Mouse (Mus musculus) forebrain, embryonic 16.5 days (tissue): ENCODE measurements around the gene St3gal5. TPM values are rescaled to one million over a fixed set of nuclear protein-coding genes. Genes with fewer than 3 reads are reported as not detected.
A peak's percentile ranks its signal among the peaks of the same experiment; 100 is the strongest.

Experiments used
- ATAC-seq: fragments of 200-750 bp; cut with Nextera tagmentation; 2 replicates; pipeline ENCODE4 v1.8.0; 2017; ENCODE audit warnings: mild to moderate bottlenecking, moderate library complexity
- H3K27ac ChIP-seq: fragments of 300-500 bp; sonication (generic); 2 replicates; pipeline ENCODE4 v1.5.1; 2014; ENCODE audit warnings: low read length, control low read depth
- H3K27me3 ChIP-seq: fragments of 300-500 bp; sonication (generic); replicated peaks from 2 replicates; pipeline ENCODE4 v1.6.1; 2014; ENCODE audit warnings: low read length; ENCODE audit not compliant: control insufficient read depth, insufficient read depth
- H3K36me3 ChIP-seq: fragments of 300-500 bp; sonication (generic); 2 replicates; pipeline ENCODE4 v1.6.1; 2014; ENCODE audit not compliant: control insufficient read depth, insufficient read depth
- H3K4me1 ChIP-seq: fragments of 300-500 bp; sonication (generic); replicated peaks from 2 replicates; pipeline ENCODE4 v1.6.1; 2014; ENCODE audit warnings: low read length; ENCODE audit not compliant: control insufficient read depth, insufficient read depth
- H3K4me2 ChIP-seq: fragments of 300-500 bp; sonication (generic); 2 replicates; pipeline ENCODE4 v1.6.1; 2014; ENCODE audit warnings: mild to moderate bottlenecking, low read length, control low read depth
- H3K4me3 ChIP-seq: fragments of 300-500 bp; sonication (generic); replicated peaks from 2 replicates; pipeline ENCODE4 v1.5.1; 2014; ENCODE audit warnings: mild to moderate bottlenecking, low read length, control low read depth
- H3K9ac ChIP-seq: fragments of 300-500 bp; sonication (generic); replicated peaks from 2 replicates; pipeline ENCODE4 v1.6.1; 2014; ENCODE audit warnings: low read depth, low read length, control low read depth
- H3K9me3 ChIP-seq: fragments of 300-500 bp; sonication (generic); 2 replicates; pipeline ENCODE4 v1.6.1; 2016; ENCODE audit warnings: low read length; ENCODE audit not compliant: control insufficient read depth
- WGBS: fragments of 180-500 bp; shearing (Covaris S2); extraction: QIAGEN DNeasy Blood & Tissue Kit; methylation state at CpG from one replicate; pipeline ENCODE4 v1.1.7; 2014; 5-methylcytosine and 5-hydroxymethylcytosine counted together
- polyA plus RNA-seq: library from polyadenylated mRNA; unstranded; fragments of >200 nt; fragmentation: Nextera tagmentation; extraction: Ambion mirVana; gene quantifications from 2 replicates; pipeline ENCODE4 v1.2.1, GENCODE M21; 2015

The St3gal5 gene
- polyA plus RNA-seq, 1 experiment from 2014 or later: 52.9 TPM

- no peaks in the 10 kb centered on the region for H3K4me1 ChIP-seq
- H3K4me2 ChIP-seq: no peak overlapping the region
- H3K36me3 ChIP-seq: no peaks in the 10 kb centered on the region
- no peak overlapping the region for H3K9ac ChIP-seq
- no peaks in the 10 kb centered on the region for H3K27me3 ChIP-seq
- H3K27ac ChIP-seq: no peak overlapping the region
- ATAC-seq: no peak
- 86% methylated on average over 3 of the region's 3 CpGs for WGBS
- H3K9me3 ChIP-seq: no peaks in the 10 kb centered on the region
- no peak overlapping the region for H3K4me3 ChIP-seq
These were observed 63.6 kb downstream of the St3gal5 start for GRCm38 (mm10) chr6:72160991-72161390.

- Histone ChIP-seq H3K27ac (no peak overlapping the region), H3K9ac (no peak overlapping the region), H3K36me3 (no peaks in the 10 kb centered on the region), H3K4me3 (no peak overlapping the region), H3K9me3 (no peaks in the 10 kb centered on the region), H3K27me3 (no peaks in the 10 kb centered on the region), H3K4me2 (no peak overlapping the region), H3K4me1 (no peaks in the 10 kb centered on the region)
- 90% methylated on average over 5 of the region's 5 CpGs for WGBS
- no peak for ATAC-seq
These were observed 64.4 kb downstream of the St3gal5 start for GRCm38 (mm10) chr6:72161751-72162150.

GRCm38 (mm10) chr6:72162155-72162890, 64.9 kb downstream of the St3gal5 start:
- H3K4me2 ChIP-seq: no peak overlapping the region
- no peak overlapping the region for H3K9ac ChIP-seq
- H3K27me3 ChIP-seq: no peaks in the 10 kb centered on the region
- H3K36me3 ChIP-seq: no peaks in the 10 kb centered on the region
- H3K9me3 ChIP-seq: no peaks in the 10 kb centered on the region
- H3K27ac ChIP-seq: no peak overlapping the region
- 74% methylated on average over 19 of the region's 19 CpGs for WGBS
- no peaks in the 10 kb centered on the region for H3K4me1 ChIP-seq
- no peak for ATAC-seq
- no peak overlapping the region for H3K4me3 ChIP-seq

- Histone ChIP-seq H3K27ac (no peak overlapping the region), H3K9ac (no peak overlapping the region), H3K27me3 (no peaks in the 10 kb centered on the region), H3K4me2 (no peak overlapping the region), H3K4me3 (no peak overlapping the region), H3K36me3 (no peaks in the 10 kb centered on the region), H3K4me1 (no peaks in the 10 kb centered on the region), H3K9me3 (no peaks in the 10 kb centered on the region)
- WGBS: 21% methylated on average over 20 of the region's 20 CpGs
- ATAC-seq: peak; percentile 98
These were observed 67.2 kb downstream of the St3gal5 start for GRCm38 (mm10) chr6:72164321-72165275.

GRCm38 (mm10) chr6:72165907-72166306, 68.5 kb downstream of the St3gal5 start:
- no peak overlapping the region for H3K9ac ChIP-seq
- no peaks in the 10 kb centered on the region for H3K9me3 ChIP-seq
- no peaks in the 10 kb centered on the region for H3K36me3 ChIP-seq
- no peaks in the 10 kb centered on the region for H3K4me1 ChIP-seq
- WGBS: 42% methylated on average over 2 of the region's 2 CpGs
- H3K4me3 ChIP-seq: no peak overlapping the region
- H3K4me2 ChIP-seq: no peak overlapping the region
- H3K27me3 ChIP-seq: no peaks in the 10 kb centered on the region
- ATAC-seq: no peak
- H3K27ac ChIP-seq: no peak overlapping the region

- Histone ChIP-seq H3K4me3 (no peak overlapping the region), H3K4me2 (no peak overlapping the region), H3K4me1 (no peaks in the 10 kb centered on the region), H3K27ac (no peak overlapping the region), H3K9ac (no peak overlapping the region), H3K9me3 (no peaks in the 10 kb centered on the region), H3K36me3 (no peaks in the 10 kb centered on the region), H3K27me3 (no peaks in the 10 kb centered on the region)
- no peak for ATAC-seq
- WGBS: 90% methylated on average over 3 of the region's 3 CpGs
These were observed 74.0 kb downstream of the St3gal5 start for GRCm38 (mm10) chr6:72171391-72171790.

- no peak for ATAC-seq
- H3K9me3 ChIP-seq: no peaks in the 10 kb centered on the region
- H3K36me3 ChIP-seq: no peaks in the 10 kb centered on the region
- no peak overlapping the region for H3K27ac ChIP-seq
- no peaks in the 10 kb centered on the region for H3K27me3 ChIP-seq
- no peak overlapping the region for H3K9ac ChIP-seq
- 79% methylated on average over 1 of the region's 1 CpGs for WGBS
- H3K4me1 ChIP-seq: no peaks in the 10 kb centered on the region
- H3K4me3 ChIP-seq: no peak overlapping the region
- H3K4me2 ChIP-seq: no peak overlapping the region
These were observed 76.0 kb downstream of the St3gal5 start for GRCm38 (mm10) chr6:72173350-72173749.

GRCm38 (mm10) chr6:72175419-72175818, 78.0 kb downstream of the St3gal5 start:
- no peak overlapping the region for H3K4me3 ChIP-seq
- no peaks in the 10 kb centered on the region for H3K4me1 ChIP-seq
- H3K4me2 ChIP-seq: no peak overlapping the region
- no peak overlapping the region for H3K9ac ChIP-seq
- 37% methylated on average over 3 of the region's 3 CpGs for WGBS
- no peak overlapping the region for H3K27ac ChIP-seq
- no peaks in the 10 kb centered on the region for H3K9me3 ChIP-seq
- no peak for ATAC-seq
- H3K27me3 ChIP-seq: no peaks in the 10 kb centered on the region
- H3K36me3 ChIP-seq: no peaks in the 10 kb centered on the region

GRCm38 (mm10) chr6:72176004-72176403, 78.6 kb downstream of the St3gal5 start:
- Histone ChIP-seq H3K27me3 (no peaks in the 10 kb centered on the region), H3K4me3 (no peak overlapping the region), H3K36me3 (no peaks in the 10 kb centered on the region), H3K4me2 (no peak overlapping the region), H3K4me1 (no peaks in the 10 kb centered on the region), H3K9ac (no peak overlapping the region), H3K9me3 (no peaks in the 10 kb centered on the region), H3K27ac (no peak overlapping the region)
- 70% methylated on average over 5 of the region's 5 CpGs for WGBS
- no peak for ATAC-seq
